Mouse (Mus musculus): Measurements from ENCODE around the gene Sod3. TPM values are rescaled to one million over a fixed set of nuclear protein-coding genes. Genes with fewer than 3 reads are reported as not detected.

Gene Sod3
- not detected in 2 replicates for polyA plus RNA-seq (2012; ENCODE audit: insufficient read depth, low replicate concordance)

DNA sequence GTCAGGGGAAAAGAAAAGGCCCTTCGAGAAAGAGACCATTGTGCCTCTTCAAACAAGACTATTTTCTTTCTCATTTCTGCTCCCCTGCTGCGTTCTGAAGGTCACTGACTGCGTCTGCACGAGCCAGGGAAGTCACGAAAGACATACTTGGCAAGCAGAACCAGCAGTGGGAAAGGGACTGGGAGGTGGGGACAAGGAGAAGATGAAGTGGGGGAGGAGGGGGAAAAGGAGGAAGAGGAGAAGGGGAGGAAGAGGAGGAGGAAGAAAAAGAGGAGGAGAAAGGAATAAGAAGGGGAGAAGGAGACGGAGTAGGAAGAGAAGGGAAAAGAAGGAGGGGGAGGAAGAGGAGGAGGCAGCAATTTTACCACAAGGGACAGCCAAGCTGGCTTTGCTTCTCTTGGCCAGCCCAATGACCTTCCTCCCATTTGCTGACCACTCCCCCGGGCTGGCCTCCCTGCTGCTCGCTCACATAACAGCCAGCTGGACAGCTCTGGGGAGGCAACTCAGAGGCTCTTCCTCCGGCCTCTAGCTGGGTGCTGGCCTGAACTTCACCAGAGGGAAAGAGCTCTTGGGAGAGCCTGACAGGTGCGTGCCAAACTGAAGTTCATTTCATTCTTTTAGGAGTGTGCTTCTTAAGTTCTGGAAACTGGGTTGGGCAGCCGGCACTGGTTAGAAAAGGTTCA lies at the start of gene Sod3:
Gene Sod3 (plus strand): TSS at position 324 of the 683 bp plus-strand sequence.
- Histone ChIP-seq H3K4me1 (no peaks in the 10 kb centered on the region), H3K36me3 (replicated peaks; ENCODE audit: low read length) (no peaks in the 10 kb centered on the region), H3K9me3 (peaks cover 17% of the 10 kb centered on the region), H3K4me3 (replicated peaks) (no peak within 1 kb of the TSS), H3K27me3 (replicated peaks) (peaks cover 2% of the 10 kb centered on the region)
- TF ChIP-seq GATA1 (IDR thresholded peaks at IDR 0.05; ENCODE audit: borderline replicate concordance, low read length) (no peak), FLI1 (IDR thresholded peaks at IDR 0.05; ENCODE audit: low read length) (no peak)

DNA sequence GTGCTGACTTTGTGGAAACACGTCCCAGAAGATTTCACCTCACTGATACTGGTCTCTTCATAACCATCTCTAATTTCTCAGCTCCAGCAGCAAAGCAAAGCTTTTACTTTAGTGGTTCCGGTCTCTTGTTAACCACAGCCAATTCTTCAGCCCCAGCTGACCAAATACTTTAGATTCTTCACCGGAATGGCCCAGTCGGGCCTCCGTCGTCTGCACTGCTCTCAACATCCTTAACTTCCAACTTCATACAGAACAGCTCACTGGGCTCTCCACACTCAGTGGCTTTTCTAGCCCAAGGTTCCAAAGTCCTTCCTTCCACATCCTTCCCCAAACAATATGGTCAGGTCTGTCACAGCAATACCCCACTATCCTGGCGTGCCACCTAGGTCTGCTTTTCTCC lies 46.7 kb upstream of the Sod3 start:
- Histone ChIP-seq H3K9me3 (no peaks in the 10 kb centered on the region; the same call in 1 of the 2 replicates), H3K4me3 (replicated peaks) (no peak overlapping the region), H3K36me3 (replicated peaks; ENCODE audit: low read length) (no peaks in the 10 kb centered on the region), H3K27me3 (replicated peaks) (no peaks in the 10 kb centered on the region), H3K4me1 (no peaks in the 10 kb centered on the region)
- no peak for TF ChIP-seq GATA1 (IDR thresholded peaks at IDR 0.05; ENCODE audit: borderline replicate concordance, low read length)

DNA sequence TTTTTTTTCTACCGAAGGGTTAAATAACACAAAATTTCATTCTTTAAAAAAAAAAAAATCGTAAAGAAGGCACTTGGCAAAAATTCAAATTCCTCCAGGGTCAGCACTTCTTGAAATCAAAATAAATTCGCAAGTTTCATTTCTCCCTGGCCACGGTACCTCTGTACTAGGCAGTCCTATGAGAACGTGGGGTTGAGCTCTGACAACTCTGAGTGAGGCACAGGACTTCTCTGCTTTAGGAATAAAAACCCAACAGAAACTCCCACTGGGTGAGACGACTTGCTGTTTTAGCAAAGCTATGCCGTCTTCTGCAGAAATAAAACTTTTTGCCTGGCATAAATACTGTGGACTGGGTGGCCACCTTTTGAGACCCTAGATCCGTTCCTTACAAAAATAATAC lies 44.1 kb upstream of the Sod3 start:
- no peak for TF ChIP-seq GATA1 (IDR thresholded peaks at IDR 0.05; ENCODE audit: borderline replicate concordance, low read length)
- no peak for TF ChIP-seq FLI1 (IDR thresholded peaks at IDR 0.05; ENCODE audit: low read length)
- Histone ChIP-seq H3K36me3 (replicated peaks; ENCODE audit: low read length) (no peaks in the 10 kb centered on the region), H3K9me3 (no peaks in the 10 kb centered on the region; the same call in 1 of the 2 replicates), H3K4me1 (no peaks in the 10 kb centered on the region), H3K4me3 (replicated peaks) (no peak overlapping the region), H3K27me3 (replicated peaks) (no peaks in the 10 kb centered on the region)

DNA sequence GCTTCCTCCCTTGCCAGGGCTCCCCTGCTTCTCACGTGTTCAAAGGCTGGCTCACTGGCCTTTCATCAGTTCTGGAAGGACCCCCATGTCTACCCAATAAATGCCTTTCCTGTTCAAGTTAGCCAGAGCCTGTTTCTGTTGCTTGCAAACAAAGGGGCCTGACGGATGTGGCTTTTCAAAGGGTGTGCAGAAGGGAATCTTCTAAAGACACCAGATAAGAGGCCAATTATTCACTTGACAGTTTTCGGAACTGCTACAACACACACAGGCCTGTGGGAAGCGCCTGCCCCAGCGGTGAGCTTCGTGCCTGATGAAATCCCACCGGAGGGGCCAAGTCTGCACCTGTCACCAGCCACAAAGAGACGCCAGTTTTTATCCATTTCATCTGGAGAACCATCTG lies 31.5 kb upstream of the Sod3 start:
- no peak overlapping the region for H3K4me3 ChIP-seq (replicated peaks)
- H3K27me3 ChIP-seq (replicated peaks) = no peaks in the 10 kb centered on the region
- no peaks in the 10 kb centered on the region for H3K36me3 ChIP-seq (replicated peaks; ENCODE audit: low read length)
- no peaks in the 10 kb centered on the region for H3K9me3 ChIP-seq
- no peaks in the 10 kb centered on the region for H3K4me1 ChIP-seq
- TF ChIP-seq GATA1 (IDR thresholded peaks at IDR 0.05; ENCODE audit: borderline replicate concordance, low read length) (no peak), FLI1 (IDR thresholded peaks at IDR 0.05; ENCODE audit: low read length) (no peak)

DNA sequence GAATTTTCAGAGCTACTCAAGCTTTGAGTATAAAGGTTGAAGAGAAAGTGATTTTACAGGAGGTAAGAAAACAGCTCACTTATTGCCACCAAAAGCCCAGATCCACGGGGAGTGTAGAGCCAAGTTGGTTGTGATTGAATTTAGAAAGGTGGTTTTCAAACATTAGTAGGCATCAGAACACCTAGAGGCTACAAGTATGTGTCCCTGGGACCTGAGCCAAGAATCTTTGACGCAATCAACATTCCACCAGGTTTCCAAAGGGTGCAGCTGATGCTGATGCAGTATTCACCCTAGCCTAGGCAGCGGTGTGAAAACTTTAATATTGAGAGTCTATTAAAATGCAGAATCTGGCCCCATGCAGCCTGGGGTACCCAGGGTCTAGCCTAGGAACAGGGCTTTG lies 28.0 kb upstream of the Sod3 start:
- TF ChIP-seq GATA1 (IDR thresholded peaks at IDR 0.05; ENCODE audit: borderline replicate concordance, low read length) (no peak), FLI1 (IDR thresholded peaks at IDR 0.05; ENCODE audit: low read length) (no peak)
- Histone ChIP-seq H3K36me3 (replicated peaks; ENCODE audit: low read length) (no peaks in the 10 kb centered on the region), H3K27me3 (replicated peaks) (no peaks in the 10 kb centered on the region), H3K4me3 (replicated peaks) (no peak overlapping the region), H3K4me1 (no peaks in the 10 kb centered on the region), H3K9me3 (no peaks in the 10 kb centered on the region)

DNA sequence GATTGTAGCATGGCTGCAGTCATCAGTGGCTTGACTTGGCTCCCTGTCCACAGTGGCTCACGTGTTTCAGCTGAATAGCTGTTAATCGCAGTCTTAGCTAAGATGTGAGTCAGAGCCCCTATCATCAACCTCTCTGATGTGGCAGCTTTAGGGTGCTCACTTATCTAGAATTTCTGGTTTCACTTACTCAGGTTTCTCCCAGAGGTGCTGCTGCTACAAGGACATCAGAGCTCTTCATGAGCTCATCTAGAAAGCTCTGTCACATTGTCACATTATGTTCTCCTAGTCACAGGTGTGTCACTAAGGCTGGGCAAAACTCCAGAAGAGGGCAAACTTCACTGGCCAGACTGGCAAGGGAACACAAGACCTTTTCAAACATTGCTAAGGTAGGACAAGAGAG lies 24.5 kb upstream of the Sod3 start:
- Histone ChIP-seq H3K9me3 (peaks cover 13% of the 10 kb centered on the region), H3K4me3 (replicated peaks) (no peak overlapping the region), H3K4me1 (no peaks in the 10 kb centered on the region), H3K27me3 (replicated peaks) (no peaks in the 10 kb centered on the region), H3K36me3 (replicated peaks; ENCODE audit: low read length) (no peaks in the 10 kb centered on the region)
- no peak for TF ChIP-seq FLI1 (IDR thresholded peaks at IDR 0.05; ENCODE audit: low read length)
- TF ChIP-seq GATA1 (IDR thresholded peaks at IDR 0.05; ENCODE audit: borderline replicate concordance, low read length) = no peak

DNA sequence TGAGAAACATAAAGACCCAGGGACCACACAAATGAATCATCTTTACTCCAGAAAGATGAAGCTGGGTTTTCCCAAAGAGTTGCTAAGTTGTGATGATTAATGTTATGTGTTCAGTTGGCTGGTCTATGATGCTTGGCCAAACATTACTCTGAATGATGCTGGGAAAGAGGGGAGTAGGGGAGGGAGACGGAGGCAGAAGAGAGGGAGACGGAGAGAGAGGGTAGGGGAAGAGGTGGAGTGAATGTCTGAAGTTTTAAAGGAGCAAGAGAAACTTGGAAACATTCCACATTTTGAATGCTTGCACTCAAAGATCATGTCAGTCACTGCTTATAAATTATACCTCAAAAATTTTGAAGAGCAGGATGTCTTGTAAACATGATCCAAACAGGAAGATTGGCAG lies 16.7 kb upstream of the Sod3 start:
- no peaks in the 10 kb centered on the region for H3K27me3 ChIP-seq (replicated peaks)
- no peak for TF ChIP-seq GATA1 (IDR thresholded peaks at IDR 0.05; ENCODE audit: borderline replicate concordance, low read length)
- no peak for TF ChIP-seq FLI1 (IDR thresholded peaks at IDR 0.05; ENCODE audit: low read length)
- H3K4me3 ChIP-seq (replicated peaks) = no peak overlapping the region
- peaks cover 27% of the 10 kb centered on the region for H3K9me3 ChIP-seq
- H3K36me3 ChIP-seq (replicated peaks; ENCODE audit: low read length) = no peaks in the 10 kb centered on the region
- no peaks in the 10 kb centered on the region for H3K4me1 ChIP-seq

DNA sequence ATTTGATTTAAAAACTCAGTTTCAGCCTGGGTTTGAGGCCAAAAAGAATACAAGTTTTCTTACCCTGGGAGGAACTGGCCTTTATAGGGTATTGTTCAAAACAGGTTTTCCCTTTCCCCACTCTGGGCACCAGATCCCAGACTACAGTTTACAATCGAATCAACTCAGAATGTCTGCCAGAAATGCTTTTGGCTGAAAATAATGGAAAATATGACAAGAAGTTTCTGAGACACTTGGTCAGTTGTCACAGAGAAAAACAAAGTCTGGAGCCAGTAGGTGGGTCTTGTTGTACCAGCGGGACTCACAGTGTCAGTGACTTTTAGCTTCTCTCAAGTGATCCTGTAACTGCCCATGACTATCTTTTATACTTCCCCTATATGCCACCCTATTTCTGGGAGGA lies 13.1 kb upstream of the Sod3 start:
- H3K4me1 ChIP-seq = no peaks in the 10 kb centered on the region
- H3K27me3 ChIP-seq (replicated peaks) = no peaks in the 10 kb centered on the region
- peaks cover 23% of the 10 kb centered on the region for H3K9me3 ChIP-seq
- H3K36me3 ChIP-seq (replicated peaks; ENCODE audit: low read length) = no peaks in the 10 kb centered on the region
- no peak for TF ChIP-seq FLI1 (IDR thresholded peaks at IDR 0.05; ENCODE audit: low read length)
- TF ChIP-seq GATA1 (IDR thresholded peaks at IDR 0.05; ENCODE audit: borderline replicate concordance, low read length) = no peak
- no peak overlapping the region for H3K4me3 ChIP-seq (replicated peaks)

DNA sequence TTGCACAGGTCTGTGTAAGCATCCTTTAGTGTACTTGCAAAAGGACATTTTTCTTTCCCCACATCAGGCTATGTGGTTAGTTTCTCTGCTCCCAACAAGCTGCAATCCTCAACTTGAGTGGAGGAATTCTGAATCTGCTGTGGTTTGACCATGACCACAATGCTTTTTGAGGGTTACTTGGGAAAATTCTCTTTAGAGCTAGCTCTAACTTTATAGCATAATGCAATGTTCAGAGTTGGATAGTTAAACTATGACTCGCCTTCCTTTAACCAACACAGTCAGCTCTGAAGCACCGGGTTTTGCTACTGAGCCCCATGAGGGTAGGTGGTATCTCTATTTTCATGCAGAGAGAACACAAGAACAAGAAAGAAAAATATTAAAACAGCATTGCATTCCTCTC lies 12.0 kb upstream of the Sod3 start:
- no peaks in the 10 kb centered on the region for H3K27me3 ChIP-seq (replicated peaks)
- TF ChIP-seq GATA1 (IDR thresholded peaks at IDR 0.05; ENCODE audit: borderline replicate concordance, low read length) = no peak
- no peak for TF ChIP-seq FLI1 (IDR thresholded peaks at IDR 0.05; ENCODE audit: low read length)
- H3K4me1 ChIP-seq = no peaks in the 10 kb centered on the region
- no peak overlapping the region for H3K4me3 ChIP-seq (replicated peaks)
- no peaks in the 10 kb centered on the region for H3K36me3 ChIP-seq (replicated peaks; ENCODE audit: low read length)
- H3K9me3 ChIP-seq = peaks cover 17% of the 10 kb centered on the region

DNA sequence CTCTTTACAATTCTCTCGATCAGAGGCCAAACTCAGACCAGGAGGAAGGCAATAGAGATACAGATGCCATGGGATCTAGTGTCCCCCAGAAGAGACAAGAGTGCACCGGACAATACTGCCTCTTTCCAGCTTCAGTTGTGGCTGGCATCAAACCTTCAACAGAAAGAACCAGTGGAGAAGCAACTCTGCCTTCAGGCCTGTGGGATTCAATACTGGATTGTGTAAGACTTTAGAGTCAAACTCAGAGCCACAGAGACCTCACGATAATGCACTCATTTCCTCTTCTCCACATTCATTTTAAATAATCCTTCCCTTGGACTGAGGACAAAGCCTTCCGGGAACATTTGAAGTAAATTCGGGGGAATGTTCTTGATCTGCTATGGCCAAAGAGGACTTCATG lies 10.9 kb upstream of the Sod3 start:
- Histone ChIP-seq H3K4me1 (no peaks in the 10 kb centered on the region), H3K36me3 (replicated peaks; ENCODE audit: low read length) (no peaks in the 10 kb centered on the region), H3K9me3 (peaks cover 20% of the 10 kb centered on the region), H3K4me3 (replicated peaks) (no peak overlapping the region), H3K27me3 (replicated peaks) (no peaks in the 10 kb centered on the region)
- TF ChIP-seq GATA1 (IDR thresholded peaks at IDR 0.05; ENCODE audit: borderline replicate concordance, low read length) (no peak), FLI1 (IDR thresholded peaks at IDR 0.05; ENCODE audit: low read length) (no peak)

All from megakaryocyte, embryonic 14.5 days (primary cell).